Mouse (Mus musculus) MEL (cell line): Measurements from ENCODE around the gene Pqbp1.
A peak's percentile ranks its signal among the peaks of the same experiment; 100 is the strongest.
"Not testable (repeated sequence)": the region's sequence is repeated elsewhere in the genome, so short reads cannot be mapped to it uniquely, and the experiment has no call there.

Source experiments
- CTCF ChIP-seq, 3 experiments: IDR thresholded peaks in 2 of 3; conservative IDR thresholded peaks in 1 of 3; 2 replicates each; pipeline ENCODE4 v1.5.1; 2011 to 2012; ENCODE audit warnings: low read length in 3 of 3, low read depth in 2 of 3, mild to moderate bottlenecking in 2 of 3, improper control_type of control experiment in 1 of 3, inconsistent platforms in 1 of 3, mixed read lengths in 1 of 3, moderate library complexity in 1 of 3; ENCODE audit not compliant: control insufficient read depth in 1 of 3, insufficient read depth in 1 of 3, poor library complexity in 1 of 3, severe bottlenecking in 1 of 3
- GATA1 ChIP-seq: IDR thresholded peaks from 2 replicates; pipeline ENCODE4 v1.6.1; 2011; ENCODE audit warnings: low read depth, low read length, improper control_type of control experiment
- HCFC1 ChIP-seq: IDR thresholded peaks from 2 replicates; pipeline ENCODE4 v1.6.1; 2012; ENCODE audit warnings: low read depth, mild to moderate bottlenecking, inconsistent platforms, low read length, improper control_type of control experiment, moderate library complexity
- MAFK ChIP-seq: IDR thresholded peaks from 2 replicates; pipeline ENCODE4 v1.6.1; 2011; ENCODE audit warnings: low read depth, mild to moderate bottlenecking, low read length, improper control_type of control experiment, borderline replicate concordance
- MEF2A ChIP-seq: IDR thresholded peaks from 2 replicates; pipeline ENCODE4 v1.6.1; 2014; ENCODE audit warnings: low read depth, mild to moderate bottlenecking, inconsistent platforms, low read length, improper control_type of control experiment; ENCODE audit not compliant: poor library complexity, insufficient replicate concordance, severe bottlenecking; ENCODE audit errors: extremely low read depth
- POLR2A ChIP-seq, 2 experiments: IDR thresholded peaks; 2 replicates each; pipeline ENCODE4 v1.6.1; 2011 to 2012; ENCODE audit warnings: low read length in 2 of 2, mild to moderate bottlenecking in 2 of 2, control low read depth in 1 of 2, improper control_type of control experiment in 1 of 2, low read depth in 1 of 2, moderate library complexity in 1 of 2; ENCODE audit not compliant: control insufficient read depth in 1 of 2, insufficient read depth in 1 of 2, poor library complexity in 1 of 2
- USF1 ChIP-seq: IDR thresholded peaks from 2 replicates; pipeline ENCODE4 v1.6.1; 2014; ENCODE audit warnings: low read depth, mild to moderate bottlenecking, inconsistent platforms, low read length, improper control_type of control experiment, moderate library complexity

- TF ChIP-seq USF1; MEF2A; POLR2A (IDR thresholded peaks at IDR 0.05; ENCODE audit: control insufficient read depth in 1 of 2, insufficient read depth in 1 of 2, low read depth in 1 of 2, low read length in 2 of 2, poor library complexity in 1 of 2); MAFK; GATA1: not testable (repeated sequence)
- TF ChIP-seq CTCF (IDR thresholded peaks at IDR 0.05 in 2 of 3, conservative IDR thresholded peaks at IDR 0.05 in 1 of 3; ENCODE audit: control insufficient read depth in 1 of 3, insufficient read depth in 1 of 3, low read depth in 2 of 3, low read length in 3 of 3, poor library complexity in 1 of 3, severe bottlenecking in 1 of 3): peak; percentile 21 to 51 (median 22); a peak in 4 of 6 replicates
- 0 out of 2 replicates have a peak, but pooled peaks have one; percentile 15 for TF ChIP-seq HCFC1
Measured at GRCm38 (mm10) chrX:7915669-7916068, 16.6 kb upstream of the Pqbp1 start.
